Mouse (Mus musculus): ENCODE measurements around the gene Hras.
A peak's percentile ranks its signal among the peaks of the same experiment; 100 is the strongest.

- TF ChIP-seq CTCF (IDR thresholded peaks at IDR 0.05 in 2 of 3, conservative IDR thresholded peaks at IDR 0.05 in 1 of 3; ENCODE audit: control insufficient read depth in 1 of 3, insufficient read depth in 1 of 3, low read depth in 2 of 3, low read length in 3 of 3, poor library complexity in 1 of 3, severe bottlenecking in 1 of 3) (peak; percentile 90 to 95 (median 91)), UBTF (IDR thresholded peaks at IDR 0.05; ENCODE audit: borderline replicate concordance, insufficient read depth, low read depth, low read length) (no peak), CHD2 (IDR thresholded peaks at IDR 0.05; ENCODE audit: low read length) (no peak), ETS1 (IDR thresholded peaks at IDR 0.05; ENCODE audit: low read depth, low read length) (no peak), SIN3A (IDR thresholded peaks at IDR 0.05; ENCODE audit: low read length) (peak; percentile 66; the same call in 1 of the 2 replicates), SMC3 (IDR thresholded peaks at IDR 0.05; ENCODE audit: low read depth, low read length) (peak; percentile 55), MYC (IDR thresholded peaks at IDR 0.05; ENCODE audit: low read depth, low read length) (peak; percentile 48; the same call in 1 of the 2 replicates), MAFK (IDR thresholded peaks at IDR 0.05; ENCODE audit: borderline replicate concordance, low read depth, low read length) (no peak), POLR2A (IDR thresholded peaks at IDR 0.05; ENCODE audit: control insufficient read depth in 1 of 2, insufficient read depth in 1 of 2, low read depth in 1 of 2, low read length in 2 of 2, poor library complexity in 1 of 2) (peak; percentile 72 to 80; a peak in 3 of 4 replicates), ZNF384 (IDR thresholded peaks at IDR 0.05; ENCODE audit: low read depth, low read length) (no peak), RCOR1 (IDR thresholded peaks at IDR 0.05; ENCODE audit: low read depth, low read length) (no peak)
Observed at GRCm38 (mm10) chr7:141228279-141229067, 34.7 kb upstream of the Hras start, which contains the start of gene Phrf1.

Data from MEL (cell line).